Mouse (Mus musculus): Measurements from ENCODE around the gene Clcf1. TPM values are rescaled to one million over a fixed set of nuclear protein-coding genes. Genes with fewer than 3 reads are reported as not detected.
A peak's percentile ranks its signal among the peaks of the same experiment; 100 is the strongest.
"Not testable (repeated sequence)": the region's sequence is repeated elsewhere in the genome, so short reads cannot be mapped to it uniquely, and the experiment has no call there.

Gene Clcf1
- total RNA-seq, 2 experiments from 2014 or later: 0.88 to 0.90 TPM

- DNase-seq (ENCODE audit: low spot score in 2 of 2): no peak
Measured at GRCm38 (mm10) chr19:4247010-4247409, 33.0 kb downstream of the Clcf1 start.

- not testable (repeated sequence) for DNase-seq (ENCODE audit: low spot score in 2 of 2)
Measured at GRCm38 (mm10) chr19:4248683-4249082, 34.6 kb downstream of the Clcf1 start.

DNA sequence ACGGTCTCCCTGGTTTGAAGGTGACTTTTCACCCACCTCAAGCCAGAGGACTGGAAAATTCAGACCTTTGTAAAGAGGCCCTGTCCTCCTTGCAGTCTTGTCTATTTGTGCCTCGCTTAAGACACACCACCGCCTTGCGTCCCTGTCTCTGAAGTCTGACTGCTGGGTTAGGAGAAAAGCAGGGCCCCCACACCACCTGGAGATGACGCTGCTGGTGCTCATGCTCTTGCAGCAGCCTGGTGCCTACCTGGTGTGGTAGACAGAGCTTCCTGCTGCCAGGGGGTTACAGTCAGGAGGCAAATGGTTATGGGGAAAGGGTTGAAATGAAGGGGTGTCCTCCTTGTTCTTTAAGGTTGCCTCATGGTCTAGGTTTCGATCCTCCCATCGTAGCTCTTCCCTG is 40.2 kb downstream of the Clcf1 start:
- DNase-seq (ENCODE audit: low spot score in 2 of 2): no peak

DNA sequence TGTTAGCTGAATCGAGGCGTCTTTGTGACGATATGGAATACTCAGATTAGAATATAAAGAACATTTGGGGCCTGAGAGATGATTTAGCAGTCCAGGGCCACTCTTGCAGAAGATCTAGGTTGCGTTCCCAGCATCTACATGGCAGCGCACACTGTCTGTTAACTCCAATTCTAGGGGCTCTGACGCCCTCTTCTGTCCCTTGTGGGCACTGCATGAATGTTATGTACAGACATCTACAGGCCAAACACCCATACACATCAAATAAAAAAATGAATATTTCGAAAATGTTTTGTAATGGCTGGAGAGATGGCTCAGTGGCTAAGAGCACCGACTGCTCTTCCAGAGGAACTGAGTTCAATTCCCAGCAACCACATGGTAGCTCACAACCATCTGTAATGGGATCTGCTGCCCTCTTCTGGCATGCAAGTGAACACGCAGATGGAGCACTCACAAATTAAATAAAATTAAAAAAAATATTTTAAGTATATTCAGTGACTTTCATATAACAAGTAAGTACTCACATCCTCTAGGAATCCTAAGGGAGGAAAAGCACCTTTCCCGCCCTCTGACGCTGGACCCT is 41.6 kb downstream of the Clcf1 start:
- no peak for DNase-seq (ENCODE audit: low spot score in 2 of 2)

DNA sequence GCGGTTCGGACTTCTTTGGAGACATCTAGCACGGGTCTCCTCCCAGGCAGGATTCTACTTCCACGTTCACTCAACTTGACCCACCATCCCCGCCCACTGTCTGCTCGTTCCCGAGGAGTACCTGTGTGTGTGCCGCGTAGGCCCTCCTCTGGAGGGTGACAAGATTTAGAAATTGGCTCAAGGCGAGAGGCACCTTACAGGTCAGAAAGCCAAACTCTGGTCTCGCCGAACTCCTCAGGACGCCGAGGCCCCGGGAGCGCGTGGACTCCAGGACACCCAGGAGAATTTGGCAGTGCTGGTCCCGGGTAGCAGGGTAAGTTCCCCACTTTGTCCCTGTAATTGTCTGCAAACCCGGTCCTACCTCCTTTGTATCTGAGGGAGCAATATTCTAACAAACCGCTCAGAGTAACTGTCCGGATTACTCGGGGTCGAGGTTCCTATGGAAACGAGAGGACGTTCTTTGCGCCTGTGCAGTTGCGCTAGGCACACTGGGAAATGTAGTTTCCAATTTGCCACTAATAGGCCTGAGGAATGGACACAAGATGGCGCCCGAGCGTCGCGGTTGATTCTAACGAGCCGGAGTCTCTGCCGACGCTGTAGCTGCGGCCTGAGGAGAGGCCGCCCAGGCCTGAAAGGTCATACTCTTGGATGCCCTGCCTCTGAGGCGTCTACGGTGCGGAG is 43.3 kb downstream of the Clcf1 start:
- peak; percentile 90 to 97 for DNase-seq (ENCODE audit: low spot score in 2 of 2)

- DNase-seq (ENCODE audit: low spot score in 2 of 2): no peak
Measured at GRCm38 (mm10) chr19:4257897-4258252, 43.8 kb downstream of the Clcf1 start.

DNA sequence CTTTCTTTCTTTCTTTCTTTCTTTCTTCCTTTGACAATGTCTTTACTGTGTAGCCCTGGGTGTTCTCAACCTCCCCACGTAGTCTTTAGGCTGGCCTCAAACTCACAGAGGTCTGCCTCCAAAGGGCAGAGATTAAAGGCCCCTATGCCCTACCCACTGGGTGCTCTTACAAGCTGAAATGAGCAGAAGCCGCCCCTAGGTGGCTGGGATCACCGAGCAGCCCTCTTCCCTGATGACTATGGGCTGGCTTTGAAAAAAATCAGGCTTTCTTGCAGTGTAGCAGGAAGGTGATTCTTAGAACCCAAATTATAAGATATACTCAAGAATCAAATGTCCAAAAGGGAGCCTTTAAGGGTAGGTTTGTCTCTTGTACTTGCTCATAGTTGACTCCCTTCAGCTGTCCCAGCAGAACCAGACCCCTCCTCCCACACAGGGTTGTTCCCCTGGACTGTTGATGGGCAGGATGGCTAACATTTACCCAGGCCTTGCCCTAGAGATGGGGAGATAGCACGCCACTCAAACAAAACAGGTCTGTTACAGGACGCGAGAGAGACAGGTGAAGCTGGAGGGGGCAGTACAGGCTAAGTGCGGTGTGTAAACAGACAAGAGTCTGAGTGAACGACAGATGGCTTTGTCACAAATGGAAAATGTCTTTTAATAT is 47.1 kb downstream of the Clcf1 start:
- DNase-seq (ENCODE audit: low spot score in 2 of 2): no peak

DNA sequence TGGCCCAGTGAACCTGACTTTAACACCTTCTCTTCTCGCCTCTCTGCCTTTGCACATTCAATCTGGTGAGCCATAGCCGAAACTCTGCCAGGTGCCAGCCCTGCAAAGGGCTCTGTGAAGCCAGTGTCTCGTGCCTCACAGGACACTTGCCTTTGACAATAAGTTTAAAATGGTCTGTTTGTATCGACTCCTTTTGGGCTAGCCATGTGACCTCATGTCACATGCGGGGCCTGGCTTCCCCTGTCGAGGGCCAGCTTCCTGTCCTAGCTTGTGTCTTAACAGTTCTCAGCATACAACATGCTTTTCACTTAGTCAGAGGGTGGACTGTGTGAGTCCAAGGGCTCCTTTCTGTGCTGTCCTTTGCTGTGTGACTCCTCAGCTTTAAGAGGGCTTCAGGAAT is 48.7 kb downstream of the Clcf1 start:
- DNase-seq (ENCODE audit: low spot score in 2 of 2): no peak

DNA sequence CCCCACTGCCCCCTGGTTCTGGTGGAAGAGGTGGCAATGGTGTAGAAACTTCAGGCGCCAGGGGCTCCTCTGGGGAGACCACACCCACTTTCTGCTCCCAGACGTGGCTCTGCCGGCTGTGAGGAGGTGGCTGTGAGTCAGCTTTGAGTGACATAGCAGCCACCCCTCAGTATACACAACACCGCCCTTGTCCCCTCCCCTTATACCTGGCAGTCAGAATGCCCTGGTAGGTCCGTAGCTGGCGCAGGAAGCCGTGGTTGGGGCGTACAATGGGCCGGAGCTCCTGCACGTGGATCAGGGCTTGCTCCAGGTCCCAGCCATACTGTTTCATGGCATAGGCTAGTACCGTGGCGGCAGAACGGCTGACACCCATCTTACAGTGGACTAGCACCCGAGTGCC is 49.7 kb downstream of the Clcf1 start:
- DNase-seq (ENCODE audit: low spot score in 2 of 2): no peak

DNA sequence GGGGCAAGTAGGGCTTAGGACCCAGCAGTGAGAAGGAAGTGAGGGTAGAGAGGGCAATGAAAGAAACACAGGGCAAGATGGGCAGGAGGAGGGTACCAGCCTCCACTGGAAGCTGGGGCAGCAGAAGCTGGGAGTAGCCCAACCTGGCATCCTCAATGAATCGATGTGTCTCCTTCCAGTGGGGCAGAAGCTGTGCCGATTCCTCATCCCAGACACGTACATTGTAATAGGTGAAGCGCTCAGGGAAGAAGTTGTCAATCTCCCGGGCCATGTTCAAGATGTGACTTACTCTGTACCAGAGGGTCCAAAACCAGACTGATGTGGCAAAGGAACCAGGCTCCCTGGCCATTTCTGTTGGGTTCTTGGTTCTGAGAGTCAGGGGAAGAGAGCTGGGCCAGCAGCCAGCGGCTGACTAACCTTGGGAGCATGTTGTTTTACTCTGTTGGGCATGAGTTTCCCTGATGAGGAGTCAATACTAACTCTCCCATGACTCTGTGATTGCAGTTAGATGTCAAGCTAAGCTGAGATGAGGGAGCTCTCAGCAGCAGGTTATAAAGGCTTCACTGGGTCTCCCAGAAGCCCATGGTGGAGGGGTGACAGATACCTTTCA is 50.2 kb downstream of the Clcf1 start:
- DNase-seq (ENCODE audit: low spot score in 2 of 2): no peak

DNA sequence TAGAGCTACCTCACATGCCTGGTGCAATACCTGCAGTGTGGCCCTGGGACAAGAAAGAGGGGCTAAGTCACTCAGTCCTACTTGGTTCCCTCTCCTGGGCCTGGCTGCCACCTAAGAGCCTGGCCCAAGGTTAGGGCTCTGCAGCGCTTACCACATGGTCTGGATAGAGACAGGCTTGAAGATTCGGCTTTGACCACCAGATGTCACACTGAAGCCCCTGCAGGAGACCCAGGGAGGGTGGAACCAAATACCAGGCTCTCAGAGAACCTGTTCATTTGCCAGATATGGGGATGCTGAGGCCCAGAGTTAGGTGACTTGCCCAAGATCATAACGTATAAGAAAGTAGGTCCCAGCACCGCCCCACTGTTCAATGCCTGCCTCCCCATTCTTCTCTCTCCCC is 51.9 kb downstream of the Clcf1 start:
- no peak for DNase-seq (ENCODE audit: low spot score in 2 of 2)

GRCm38 (mm10) chr19:4268566-4269361 is 54.7 kb downstream of the Clcf1 start, which contains the start of gene Ssh3:
Gene Ssh3 (minus strand): TSS chr19:4269180.
- DNase-seq (ENCODE audit: low spot score in 2 of 2): peak; percentile 39 to 57

DNA sequence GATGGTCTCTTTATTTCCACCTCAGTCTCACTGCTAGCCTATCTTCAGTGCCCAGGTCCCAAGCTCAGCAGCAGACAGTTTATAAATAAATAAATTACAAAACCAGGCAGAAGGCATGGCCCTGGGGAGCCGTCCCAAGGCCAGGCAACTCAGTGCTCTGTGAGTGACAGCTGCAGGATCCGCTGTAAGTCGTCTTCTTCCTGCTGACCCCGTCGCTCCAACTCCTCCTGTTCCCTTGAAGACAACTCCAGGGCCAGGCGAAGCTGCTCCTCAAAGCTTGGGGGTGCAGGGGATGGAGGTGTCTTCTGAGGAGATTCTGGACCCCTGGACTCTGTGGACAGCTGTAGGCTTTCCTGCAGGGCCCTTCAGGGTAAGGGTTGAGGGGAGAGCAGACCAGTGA is 56.1 kb downstream of the Clcf1 start:
- no peak for DNase-seq (ENCODE audit: low spot score in 2 of 2)

DNA sequence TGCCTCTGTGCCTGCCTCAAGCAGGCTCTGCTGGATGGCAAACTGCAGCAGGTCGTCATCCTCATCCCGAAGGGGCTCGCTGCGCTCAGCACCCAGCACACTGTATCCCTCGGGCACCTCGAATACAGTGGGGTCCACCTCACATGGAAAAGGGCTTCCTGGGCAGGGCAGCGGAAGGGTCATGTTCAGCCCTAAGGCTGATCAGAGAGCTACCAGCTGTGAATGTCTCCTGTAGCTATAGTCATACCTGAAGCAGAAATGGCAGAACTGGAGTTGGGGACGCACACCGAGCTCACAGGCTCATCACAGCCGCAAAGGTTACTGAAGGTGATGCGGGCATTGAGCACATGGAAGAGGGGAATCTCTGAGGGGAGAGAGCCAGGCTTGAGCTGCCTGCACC is 56.9 kb downstream of the Clcf1 start:
- DNase-seq (ENCODE audit: low spot score in 2 of 2): no peak

Small RNA genes within 50 kb of the gene (microRNA-seq; reads per million reads assigned to microRNA genes)
- 0 reads per million in 2 experiments for gene Gm26115
- 2.5 to 3.2 reads per million in 2 experiments for gene Mir6985

Other genes with a start within 250 kb of the Clcf1 start
- 1 to 10 TPM in 1 of 2 experiments, under 1 TPM in 1; 0.98 to 1.9 TPM for gene Aldh3b2, start 241.9 kb upstream of the Clcf1 start, total RNA-seq (2021)
- 1 to 10 TPM; 2.0 to 2.3 TPM for gene Acy3, start 227.7 kb upstream of the Clcf1 start, total RNA-seq (2021)
- gene Tbx10, start 221.5 kb upstream of the Clcf1 start, total RNA-seq (2021): not detected
- 10 to 100 TPM; 12.3 to 12.5 TPM for gene Nudt8, start 213.7 kb upstream of the Clcf1 start, total RNA-seq (2021)
- 1 to 10 TPM; 1.5 to 2.2 TPM for gene Gm49405, start 213.6 kb upstream of the Clcf1 start, total RNA-seq (2021)
- 1 to 10 TPM; 2.3 to 3.0 TPM for gene Doc2g, start 210.9 kb upstream of the Clcf1 start, total RNA-seq (2021)
- gene Ndufv1, start 201.4 kb upstream of the Clcf1 start, total RNA-seq (2021): 100 to 1,000 TPM; 234 to 250 TPM
- 100 to 1,000 TPM; 264 to 267 TPM for gene Gstp1, start 176.3 kb upstream of the Clcf1 start, total RNA-seq (2021)
- gene Gstp2, start 168.2 kb upstream of the Clcf1 start, total RNA-seq (2021): 10 to 100 TPM; 25.9 to 48.3 TPM
- not detected for gene Gstp3, start 154.7 kb upstream of the Clcf1 start, total RNA-seq (2021)
- gene Cabp2, start 132.7 kb upstream of the Clcf1 start, total RNA-seq (2021): not detected
- 10 to 100 TPM; 25.0 to 34.1 TPM for gene Cdk2ap2, start 117.1 kb upstream of the Clcf1 start, total RNA-seq (2021)
- gene Pitpnm1, start 114.2 kb upstream of the Clcf1 start, total RNA-seq (2021): 100 to 1,000 TPM; 192 to 214 TPM
- 10 to 100 TPM; 73.9 to 83.2 TPM for gene Aip, start 88.4 kb upstream of the Clcf1 start, total RNA-seq (2021)
- gene Gpr152, start 74.5 kb upstream of the Clcf1 start, total RNA-seq (2021): not detected
- not detected for gene Cabp4, start 70.2 kb upstream of the Clcf1 start, total RNA-seq (2021)
- 100 to 1,000 TPM in 1 of 2 experiments, 10 to 100 TPM in 1; 91.1 to 102 TPM for gene Coro1b, start 65.6 kb upstream of the Clcf1 start, total RNA-seq (2021)
- 1 to 10 TPM in 1 of 2 experiments, under 1 TPM in 1; 0.99 to 2.5 TPM for gene Ptprcap, start 60.6 kb upstream of the Clcf1 start, total RNA-seq (2021)
- gene Rps6kb2, start 50.9 kb upstream of the Clcf1 start, total RNA-seq (2021): 10 to 100 TPM; 32.6 to 40.9 TPM
- 1 to 10 TPM; 4.0 to 4.9 TPM for gene Carns1, start 38.8 kb upstream of the Clcf1 start, total RNA-seq (2021)
- gene Tbc1d10c, start 23.0 kb upstream of the Clcf1 start, total RNA-seq (2021): 1 to 10 TPM in 1 of 2 experiments, under 1 TPM in 1; 0.74 to 1.8 TPM
- gene Ppp1ca, start 22.2 kb upstream of the Clcf1 start, total RNA-seq (2021): 100 to 1,000 TPM; 281 TPM
- 1 to 10 TPM; 6.6 to 6.7 TPM for gene Rad9a, start 12.6 kb upstream of the Clcf1 start, total RNA-seq (2021)
- not detected for gene AC109138.7, start 119 bp downstream of the Clcf1 start, total RNA-seq (2021)
- gene Pold4, start 17.7 kb downstream of the Clcf1 start, total RNA-seq (2021): 10 to 100 TPM; 11.9 to 13.5 TPM
- 10 to 100 TPM; 51.6 to 55.7 TPM for gene Ssh3, start 54.9 kb downstream of the Clcf1 start, total RNA-seq (2021)
- gene Ankrd13d, start 68.9 kb downstream of the Clcf1 start, total RNA-seq (2021): 10 to 100 TPM; 70.3 to 81.8 TPM
- gene Grk2, start 92.0 kb downstream of the Clcf1 start, total RNA-seq (2021): 100 to 1,000 TPM; 146 to 150 TPM
- gene Kdm2a, start 184.0 kb downstream of the Clcf1 start, total RNA-seq (2021): 10 to 100 TPM; 69.3 to 73.2 TPM
- 1 to 10 TPM; 2.0 to 2.2 TPM for gene Rhod, start 225.2 kb downstream of the Clcf1 start, total RNA-seq (2021)

Measured in layer of hippocampus, postnatal 14 days (tissue).